8 mouse cellular contexts compared by ENCODE assay signal in the genomic region with DNA sequence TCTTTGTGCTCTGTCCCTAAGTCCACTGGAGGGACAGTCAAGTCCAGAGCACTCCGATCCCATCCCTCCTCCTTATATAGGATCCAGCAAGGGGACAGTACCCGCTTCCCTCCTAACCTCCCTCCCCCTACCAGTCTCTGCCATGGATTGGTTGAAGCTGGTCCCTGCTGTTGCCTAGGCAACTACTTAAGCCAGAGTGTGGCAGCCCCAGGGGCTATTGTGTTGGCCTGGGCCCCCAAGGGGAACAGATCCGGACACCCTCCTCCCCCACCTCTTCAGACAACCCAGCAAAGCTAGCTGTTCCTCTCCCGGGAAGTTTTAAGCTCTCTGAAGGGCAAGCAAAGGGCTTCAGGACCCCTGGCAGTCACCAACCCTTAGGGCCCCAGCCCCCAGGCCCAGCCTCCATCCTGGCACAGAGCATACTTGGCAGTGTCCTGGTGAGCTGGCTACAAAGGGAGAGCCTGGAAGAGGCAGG. TPM values are rescaled to one million over a fixed set of nuclear protein-coding genes. Genes with fewer than 3 reads are reported as not detected.
DNase-seq lines count a peak whose midpoint lies in the region; ATAC-seq and TF ChIP-seq lines count a peak whose summit lies in the region.

A gene (minus strand): TSS at position 98 of the 475 bp plus-strand sequence.

- peak within 1 kb of the TSS; percentile 59 for H3K4me2 ChIP-seq in liver, embryonic 11.5 days
- peak within 1 kb of the TSS; percentile 67 for H3K4me2 ChIP-seq in hindbrain, embryonic 14.5 days (replicated peaks)
- peak within 1 kb of the TSS; percentile 52 for H3K4me2 ChIP-seq in liver, embryonic 12.5 days
- H3K4me2 ChIP-seq in stomach, embryonic 14.5 days (replicated peaks; ENCODE audit: low read depth, low read length), result peak within 1 kb of the TSS; percentile 53

- DNase-seq in liver, embryonic 11.5 days (ENCODE audit: low spot score), result no peak
- no peak for DNase-seq in liver
- peak; percentile 64 for DNase-seq in hindbrain, embryonic 14.5 days (ENCODE audit: low spot score)
- DNase-seq in gastrocnemius, adult 18-20 months (ENCODE audit: low spot score), result no peak
- DNase-seq in testis, postnatal 14 days (ENCODE audit: low spot score), result no peak

- no peak for ATAC-seq in liver, embryonic 11.5 days (replicated peaks; ENCODE audit: low FRiP score)
- ATAC-seq in hindbrain, embryonic 14.5 days (ENCODE audit: low FRiP score), result peak; percentile 77
- ATAC-seq in liver, embryonic 12.5 days, result no peak; the same call in 1 of the 2 replicates
- ATAC-seq in stomach, embryonic 14.5 days (ENCODE audit: insufficient number of reproducible peaks, insufficient read depth, low FRiP score, low read depth), result peak; percentile 16; the same call in 1 of the 2 replicates

- TF ChIP-seq CTCF in cortical plate, adult 2 months (IDR thresholded peaks at IDR 0.05; ENCODE audit: extremely low read depth, insufficient read depth, low read length), result no peak

- 15% methylated on average over 4 of the region's 4 CpGs for WGBS in liver, embryonic 11.5 days
- 2% methylated on average over 4 of the region's 4 CpGs for WGBS in hindbrain, embryonic 14.5 days
- 17% methylated on average over 4 of the region's 4 CpGs for WGBS in liver, embryonic 12.5 days (ENCODE audit: insufficient replicate concordance)
- 11% methylated on average over 4 of the region's 4 CpGs for WGBS in stomach, embryonic 14.5 days

- H3K9me3 ChIP-seq in liver, embryonic 11.5 days (ENCODE audit: control insufficient read depth, low read length), result no peaks in the 10 kb centered on the region
- no peaks in the 10 kb centered on the region for H3K9me3 ChIP-seq in hindbrain, embryonic 14.5 days (ENCODE audit: control insufficient read depth, low read length)
- no peaks in the 10 kb centered on the region for H3K9me3 ChIP-seq in liver, embryonic 12.5 days (replicated peaks)
- H3K9me3 ChIP-seq in stomach, embryonic 14.5 days (ENCODE audit: control insufficient read depth, low read depth, low read length), result no peaks in the 10 kb centered on the region

- peaks cover 12% of the 10 kb centered on the region; the same call in 1 of the 2 replicates for H3K4me1 ChIP-seq in liver, embryonic 11.5 days (replicated peaks; ENCODE audit: control insufficient read depth, insufficient read depth, low read length)
- H3K4me1 ChIP-seq in cortical plate, adult 2 months (ENCODE audit: control insufficient read depth, insufficient read depth, low read length), result peaks cover 2% of the 10 kb centered on the region
- H3K4me1 ChIP-seq in hindbrain, embryonic 14.5 days (replicated peaks; ENCODE audit: control insufficient read depth, insufficient read depth, low read length), result peaks cover 43% of the 10 kb centered on the region
- H3K4me1 ChIP-seq in liver, embryonic 12.5 days, result 0 out of 2 replicates have a peak, but pooled peaks cover 11% of the 10 kb centered on the region
- peaks cover 16% of the 10 kb centered on the region for H3K4me1 ChIP-seq in stomach, embryonic 14.5 days (ENCODE audit: control insufficient read depth, insufficient read depth, low read length)

- TF ChIP-seq POLR2A in cortical plate, adult 2 months (IDR thresholded peaks at IDR 0.05; ENCODE audit: extremely low read depth, insufficient read depth, low read length), result peak; percentile 73

- no peak within 1 kb of the TSS for H3K9ac ChIP-seq in liver, embryonic 11.5 days (ENCODE audit: low read depth, low read length)
- H3K9ac ChIP-seq in hindbrain, embryonic 14.5 days, result peak within 1 kb of the TSS; percentile 38
- H3K9ac ChIP-seq in liver, embryonic 12.5 days, result no peak within 1 kb of the TSS
- H3K9ac ChIP-seq in stomach, embryonic 14.5 days (replicated peaks; ENCODE audit: low read depth, low read length), result no peak within 1 kb of the TSS

- no peak within 1 kb of the TSS for H3K27ac ChIP-seq in liver, embryonic 11.5 days (ENCODE audit: low read depth, low read length)
- H3K27ac ChIP-seq in cortical plate, adult 2 months (ENCODE audit: insufficient read depth, low read length), result peak within 1 kb of the TSS; percentile 17; the same call in 1 of the 2 replicates
- peak within 1 kb of the TSS; percentile 93 for H3K27ac ChIP-seq in hindbrain, embryonic 14.5 days
- no peak within 1 kb of the TSS for H3K27ac ChIP-seq in liver, embryonic 12.5 days
- peak within 1 kb of the TSS; percentile 41 for H3K27ac ChIP-seq in stomach, embryonic 14.5 days (ENCODE audit: low read length)

- no peaks in the 10 kb centered on the region for H3K36me3 ChIP-seq in liver, embryonic 11.5 days (ENCODE audit: control insufficient read depth, insufficient read depth, low read length)
- no peaks in the 10 kb centered on the region for H3K36me3 ChIP-seq in hindbrain, embryonic 14.5 days (replicated peaks; ENCODE audit: control insufficient read depth, insufficient read depth)
- H3K36me3 ChIP-seq in liver, embryonic 12.5 days, result no peaks in the 10 kb centered on the region
- H3K36me3 ChIP-seq in stomach, embryonic 14.5 days (ENCODE audit: control insufficient read depth, insufficient read depth, low read length), result no peaks in the 10 kb centered on the region

- peak within 1 kb of the TSS; percentile 30 for H3K4me3 ChIP-seq in liver, embryonic 11.5 days (ENCODE audit: low read depth, low read length)
- H3K4me3 ChIP-seq in cortical plate, adult 2 months (ENCODE audit: insufficient read depth, low read length), result peak within 1 kb of the TSS; percentile 1
- H3K4me3 ChIP-seq in hindbrain, embryonic 14.5 days (replicated peaks; ENCODE audit: low read length), result peak within 1 kb of the TSS; percentile 27
- H3K4me3 ChIP-seq in liver, embryonic 12.5 days, result 0 out of 2 replicates have a peak within 1 kb of the TSS, but pooled peaks have one; percentile 21
- peak within 1 kb of the TSS; percentile 25 for H3K4me3 ChIP-seq in stomach, embryonic 14.5 days (ENCODE audit: low read depth, low read length)

- peaks cover 39% of the 10 kb centered on the region for H3K27me3 ChIP-seq in liver, embryonic 11.5 days (replicated peaks; ENCODE audit: control insufficient read depth, insufficient read depth, low read length)
- H3K27me3 ChIP-seq in hindbrain, embryonic 14.5 days (ENCODE audit: control insufficient read depth, insufficient read depth, low read length), result peaks cover 3% of the 10 kb centered on the region; the same call in 1 of the 2 replicates
- peaks cover 67% of the 10 kb centered on the region for H3K27me3 ChIP-seq in liver, embryonic 12.5 days (replicated peaks)
- H3K27me3 ChIP-seq in stomach, embryonic 14.5 days (ENCODE audit: control insufficient read depth, insufficient read depth, low read length), result peaks cover 26% of the 10 kb centered on the region

RNA-seq across cellular contexts. Expression of the gene that starts here (rescaled TPM):
- 0.10 and 0.43 TPM in 2 replicates for polyA plus RNA-seq in liver, embryonic 11.5 days (2014; fragmentation: Nextera tagmentation; extraction: Ambion mirVana)
- 50.7 and 56.1 TPM in 2 replicates for polyA plus RNA-seq in cortical plate, adult 2 months (2012; rRNA removed)
- 20.0 and 22.1 TPM in 2 replicates for polyA plus RNA-seq in hindbrain, embryonic 14.5 days (2014; fragmentation: Nextera tagmentation; extraction: Ambion mirVana)
- not detected in 2 replicates for polyA plus RNA-seq in liver, embryonic 12.5 days (2016; fragmentation: Nextera tagmentation; extraction: Ambion mirVana)
- 0.98 and 1.6 TPM in 2 replicates for polyA plus RNA-seq in stomach, embryonic 14.5 days (2014; fragmentation: Nextera tagmentation; extraction: Ambion mirVana)
- not detected for total RNA-seq in gastrocnemius, adult 18-20 months (2021)

Comparison
In these comparisons a context has a peak if more than half of its experiments do, and no peak if none do; other contexts are left out.
1. ATAC-seq: peak in hindbrain, embryonic 14.5 days (single experiment) and stomach, embryonic 14.5 days (single experiment); none in liver, embryonic 11.5 days (single experiment) and liver, embryonic 12.5 days (single experiment).
2. H3K27ac ChIP-seq: peak in cortical plate, adult 2 months (single experiment), hindbrain, embryonic 14.5 days (single experiment) and stomach, embryonic 14.5 days (single experiment); none in liver, embryonic 11.5 days (single experiment) and liver, embryonic 12.5 days (single experiment).
3. Peak in every context shown above with its lines, with median percentiles within 50 percentile points of each other: H3K4me2 ChIP-seq and H3K4me3 ChIP-seq.